Mouse (Mus musculus) c-Kit-positive CD71-positive TER-119-negative erythroid progenitor cells, embryonic 14.5 days (primary cell): Measurements from ENCODE around the gene Tpbpb.
"Not testable (repeated sequence)": the region's sequence is repeated elsewhere in the genome, so short reads cannot be mapped to it uniquely, and the experiment has no call there.

Experiments used
- DNase-seq: peaks from one replicate; pipeline ENCODE4 v3.0.0-alpha.2; 2013; ENCODE audit warnings: low read depth

The Tpbpb gene

GRCm38 (mm10) chr13:60904780-60905179 is at the start of gene Tpbpb:
Gene Tpbpb (minus strand): TSS chr13:60904880.
- not testable (repeated sequence) for DNase-seq

- DNase-seq: not testable (repeated sequence)
These were observed 37.2 kb upstream of the Tpbpb start, which contains the start of gene Tpbpa for GRCm38 (mm10) chr13:60941884-60942283. Gene Tpbpa (minus strand): TSS chr13:60941984.

- peak; percentile 7 for DNase-seq
These were observed 31.8 kb upstream of the Tpbpb start, which contains the start of the genes Gm49391 and Ctla2a for GRCm38 (mm10) chr13:60936500-60936901. Gene Gm49391 (minus strand): TSS chr13:60936571. Gene Ctla2a (minus strand): TSS chr13:60936625.

GRCm38 (mm10) chr13:60935490-60935889 is 30.8 kb upstream of the Tpbpb start, which contains the start of gene Gm49393:
Gene Gm49393 (minus strand): TSS chr13:60935590.
- not testable (repeated sequence) for DNase-seq

- no peak for DNase-seq
These were observed 7.4 kb downstream of the Tpbpb start, which contains the start of gene Ctla2b for GRCm38 (mm10) chr13:60897328-60897727. Gene Ctla2b (minus strand): TSS chr13:60897447.

GRCm38 (mm10) chr13:60896794-60897193 is 7.9 kb downstream of the Tpbpb start, which contains the start of gene Gm49392:
Gene Gm49392 (minus strand): TSS chr13:60896894.
- not testable (repeated sequence) for DNase-seq

- no peak for DNase-seq
These were observed 9.1 kb downstream of the Tpbpb start for GRCm38 (mm10) chr13:60895406-60896160.

- no peak for DNase-seq
These were observed 12.4 kb downstream of the Tpbpb start for GRCm38 (mm10) chr13:60892301-60892700.

- no peak for DNase-seq
These were observed 40.4 kb downstream of the Tpbpb start, which contains the start of gene 4930486L24Rik for GRCm38 (mm10) chr13:60864281-60864680. Gene 4930486L24Rik (minus strand): TSS chr13:60864475.
